Mouse (Mus musculus) lung, postnatal 0 days (tissue): ENCODE data around the gene Rtn4.

Experiments used
- CTCF ChIP-seq: IDR thresholded peaks from 2 replicates; pipeline ENCODE4 v1.5.1; 2016; ENCODE audit warnings: antibody characterized with exemption, mild to moderate bottlenecking
- EP300 ChIP-seq: IDR thresholded peaks from 2 replicates; pipeline ENCODE4 v1.6.1; 2016; ENCODE audit warnings: antibody characterized with exemption, mild to moderate bottlenecking, control low read depth

DNA sequence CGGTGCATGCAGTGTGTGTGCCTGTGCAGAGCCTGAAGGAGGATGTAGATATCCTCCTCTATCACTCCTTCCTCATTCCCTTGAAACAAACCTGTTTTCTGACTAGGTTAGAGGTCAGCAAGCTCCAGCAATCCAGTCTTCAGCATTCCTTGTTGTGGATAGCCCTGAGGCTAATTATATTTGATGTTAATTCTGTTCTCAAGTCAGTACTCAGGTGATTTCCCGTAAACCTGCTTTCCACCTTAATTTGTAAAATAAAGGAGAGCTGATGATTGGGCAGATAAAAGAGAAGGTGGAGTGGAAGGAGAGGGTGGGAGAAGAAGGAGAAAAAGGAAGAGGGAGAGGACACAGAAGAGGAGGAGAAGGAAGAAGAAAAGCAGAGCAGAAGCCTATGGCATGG is 8.5 kb upstream of the Rtn4 start:
- no peak for TF ChIP-seq CTCF
- TF ChIP-seq EP300 = no peak
